Mouse (Mus musculus) forebrain, postnatal 0 days (tissue): ENCODE results near the gene Fam53a. TPM values are rescaled to one million over a fixed set of nuclear protein-coding genes. Genes with fewer than 3 reads are reported as not detected.

Experiments
- ATAC-seq: fragments of 200-750 bp; cut with Nextera tagmentation; 2 replicates; pipeline ENCODE4 v1.8.0; 2017; ENCODE audit warnings: mild to moderate bottlenecking, moderate library complexity
- DNase-seq: peaks from one replicate; pipeline ENCODE4 v3.0.0-alpha.2; 2015
- H3K27ac ChIP-seq: fragments of 300-500 bp; sonication (generic); 2 replicates; pipeline ENCODE4 v1.5.1; 2014; ENCODE audit warnings: low read depth, mild to moderate bottlenecking, antibody characterized with exemption, low read length, moderate library complexity, mixed read lengths
- H3K27me3 ChIP-seq: fragments of 300-500 bp; sonication (generic); 2 replicates; pipeline ENCODE4 v1.6.1; 2014; ENCODE audit warnings: mild to moderate bottlenecking, low read length, mixed read lengths; ENCODE audit not compliant: insufficient read depth
- H3K36me3 ChIP-seq: fragments of 300-500 bp; sonication (generic); 2 replicates; pipeline ENCODE4 v1.6.1; 2014; ENCODE audit warnings: mild to moderate bottlenecking, moderate library complexity; ENCODE audit not compliant: insufficient read depth
- H3K4me1 ChIP-seq: fragments of 300-500 bp; sonication (generic); 2 replicates; pipeline ENCODE4 v1.6.1; 2014; ENCODE audit warnings: antibody characterized with exemption; ENCODE audit not compliant: insufficient read depth
- H3K4me2 ChIP-seq: fragments of 300-500 bp; sonication (generic); 2 replicates; pipeline ENCODE4 v1.6.1; 2014; ENCODE audit warnings: low read depth, mild to moderate bottlenecking, moderate library complexity
- H3K4me3 ChIP-seq: fragments of 300-500 bp; sonication (generic); 2 replicates; pipeline ENCODE4 v1.5.1; 2014; ENCODE audit warnings: low read depth, low read length, mixed read lengths
- H3K9ac ChIP-seq: fragments of 300-500 bp; sonication (generic); 2 replicates; pipeline ENCODE4 v1.6.1; 2014; ENCODE audit warnings: mild to moderate bottlenecking
- H3K9me3 ChIP-seq: fragments of 300-500 bp; sonication (generic); 2 replicates; pipeline ENCODE4 v1.6.1; 2016; ENCODE audit warnings: low read length
- CTCF ChIP-seq: sonication (generic); IDR thresholded peaks from 2 replicates; pipeline ENCODE4 v1.5.1; 2016; ENCODE audit warnings: antibody characterized with exemption, control low read depth, low read depth
- WGBS: fragments of 180-500 bp; shearing (Covaris S2); extraction: QIAGEN DNeasy Blood & Tissue Kit; methylation state at CpG from one replicate; pipeline ENCODE4 v1.1.7; 2014; 5-methylcytosine and 5-hydroxymethylcytosine counted together
- polyA plus RNA-seq: library from polyadenylated mRNA; unstranded; fragments of >200 nt; fragmentation: Nextera tagmentation; extraction: Ambion mirVana; gene quantifications from 2 replicates; pipeline ENCODE4 v1.2.1, GENCODE M21; 2015
- total RNA-seq: library from RNA; depleted of rRNA; stranded (reverse); fragments of >200 nt; gene quantifications from 2 replicates; pipeline ENCODE4 v1.2.3, GENCODE M21; 2014

Fam53a gene
- total and polyA plus RNA-seq, 2 experiments from 2014 or later: 36.6 to 37.5 TPM

DNA sequence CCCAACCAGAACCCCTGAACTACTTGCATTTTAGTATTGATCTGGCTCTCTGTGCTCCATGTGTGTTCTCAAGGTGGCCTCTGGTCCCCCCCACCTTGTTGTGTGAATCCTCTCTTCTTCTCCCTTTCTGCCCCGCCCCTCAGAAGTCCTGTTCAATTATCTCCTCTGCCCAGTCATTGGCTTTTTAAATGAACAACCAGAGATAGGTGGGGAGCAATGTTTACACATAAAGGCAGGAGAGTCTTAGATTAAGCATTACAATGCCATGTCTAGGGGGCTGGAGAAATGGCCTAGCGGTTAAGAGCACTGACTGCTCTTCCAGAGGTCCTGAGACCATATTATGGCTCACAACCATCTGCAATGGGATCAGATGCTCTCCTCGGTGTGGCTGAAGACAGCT, 5.9 kb upstream of the Fam53a start:
- ATAC-seq (no peak), DNase-seq (no peak)
- H3K27ac ChIP-seq: no peak overlapping the region
- H3K9me3 ChIP-seq: no peaks in the 10 kb centered on the region
- peaks cover 12% of the 10 kb centered on the region; the same call in 1 of the 2 replicates for H3K36me3 ChIP-seq
- 88% methylated on average over 3 of the region's 3 CpGs for WGBS
- H3K27me3 ChIP-seq: no peaks in the 10 kb centered on the region
- H3K4me3 ChIP-seq: no peak overlapping the region
- no peak overlapping the region for H3K9ac ChIP-seq
- H3K4me1 ChIP-seq: no peaks in the 10 kb centered on the region; the same call in 1 of the 2 replicates
- no peak overlapping the region for H3K4me2 ChIP-seq
- no peak for TF ChIP-seq CTCF

DNA sequence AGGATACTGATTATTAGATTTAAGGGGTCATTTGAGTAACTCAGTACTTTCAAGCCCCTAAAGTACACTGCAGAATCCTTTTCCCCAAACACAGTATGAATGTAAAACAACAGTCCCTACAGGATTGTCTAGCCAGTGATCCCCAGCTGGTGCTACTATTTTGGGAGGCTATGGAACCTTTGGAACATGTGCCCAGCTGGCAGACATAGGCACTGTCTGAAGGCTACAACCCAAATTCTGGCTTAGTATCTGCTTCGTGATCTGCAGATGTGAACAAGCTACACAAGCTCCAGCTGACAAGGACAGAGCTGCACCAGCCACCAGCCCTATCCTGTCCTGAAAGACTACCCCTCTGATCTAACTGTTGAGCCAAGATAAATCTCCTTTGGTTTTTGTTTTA, 3.1 kb upstream of the Fam53a start:
- TF ChIP-seq CTCF: no peak
- WGBS: 91% methylated on average over 1 of the region's 1 CpGs
- Histone ChIP-seq H3K9me3 (no peaks in the 10 kb centered on the region), H3K4me2 (no peak overlapping the region), H3K4me3 (no peak overlapping the region), H3K27ac (no peak overlapping the region), H3K9ac (no peak overlapping the region), H3K36me3 (no peaks in the 10 kb centered on the region), H3K4me1 (no peaks in the 10 kb centered on the region; the same call in 1 of the 2 replicates), H3K27me3 (no peaks in the 10 kb centered on the region)
- no peak for ATAC-seq
- no peak for DNase-seq

DNA sequence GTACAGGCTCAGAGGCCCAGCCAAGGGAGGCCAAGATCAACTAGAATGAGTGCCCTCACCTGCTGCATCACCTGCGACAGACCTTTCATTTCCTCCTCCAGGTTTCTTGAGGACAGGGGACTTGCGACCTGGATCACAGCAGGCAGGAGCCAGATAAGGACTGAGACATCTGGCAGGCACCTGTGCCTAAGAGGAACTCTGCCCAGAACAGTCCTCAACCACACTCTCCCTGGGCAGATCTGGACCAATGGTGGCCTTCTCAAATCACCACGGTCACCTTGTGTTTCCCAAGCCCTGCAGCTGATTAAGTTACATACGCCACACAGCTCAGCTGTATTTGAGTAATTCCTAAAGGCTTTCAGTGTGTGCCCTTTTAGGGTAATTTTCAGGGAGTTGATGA, 1.2 kb upstream of the Fam53a start:
- Histone ChIP-seq H3K9ac (peak overlapping the region; percentile 52; the same call in 1 of the 2 replicates), H3K27me3 (no peaks in the 10 kb centered on the region), H3K4me3 (no peak overlapping the region), H3K4me1 (no peaks in the 10 kb centered on the region; the same call in 1 of the 2 replicates), H3K9me3 (no peaks in the 10 kb centered on the region), H3K4me2 (peak overlapping the region; percentile 89), H3K27ac (no peak overlapping the region), H3K36me3 (no peaks in the 10 kb centered on the region)
- DNase-seq: no peak
- no peak for TF ChIP-seq CTCF
- ATAC-seq: no peak
- WGBS: 80% methylated on average over 4 of the region's 4 CpGs

DNA sequence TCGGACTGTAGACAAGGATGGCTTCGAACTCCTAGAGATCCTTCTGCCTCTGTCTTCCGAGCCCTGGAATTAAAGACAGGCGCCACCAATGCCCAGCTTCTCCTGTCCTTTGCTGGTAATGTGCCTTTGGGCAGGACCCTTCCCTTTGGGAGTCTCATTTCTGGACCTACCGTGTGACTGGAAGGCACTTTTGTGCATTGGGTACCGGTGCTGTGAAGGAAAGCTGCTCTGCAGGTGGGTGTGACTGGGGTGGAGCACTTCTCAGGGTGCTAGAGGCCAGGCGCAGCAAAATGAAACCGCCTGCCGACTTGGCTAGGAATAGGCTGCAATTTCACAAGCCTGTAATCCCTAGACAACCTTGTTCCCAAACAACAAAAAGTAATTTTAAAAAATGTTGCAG, 626 bp upstream of the Fam53a start:
- H3K4me2 ChIP-seq: peak overlapping the region; percentile 89
- H3K9me3 ChIP-seq: no peaks in the 10 kb centered on the region
- 0 out of 2 replicates have a peak overlapping the region, but pooled peaks have one; percentile 24 for H3K27ac ChIP-seq
- H3K27me3 ChIP-seq: no peaks in the 10 kb centered on the region
- TF ChIP-seq CTCF: no peak
- H3K9ac ChIP-seq: peak overlapping the region; percentile 52
- H3K36me3 ChIP-seq: no peaks in the 10 kb centered on the region
- no peaks in the 10 kb centered on the region; the same call in 1 of the 2 replicates for H3K4me1 ChIP-seq
- peak; percentile 5; the same call in 1 of the 2 replicates for ATAC-seq
- peak overlapping the region; percentile 77 for H3K4me3 ChIP-seq
- WGBS: 6% methylated on average over 9 of the region's 9 CpGs
- no peak for DNase-seq

DNA sequence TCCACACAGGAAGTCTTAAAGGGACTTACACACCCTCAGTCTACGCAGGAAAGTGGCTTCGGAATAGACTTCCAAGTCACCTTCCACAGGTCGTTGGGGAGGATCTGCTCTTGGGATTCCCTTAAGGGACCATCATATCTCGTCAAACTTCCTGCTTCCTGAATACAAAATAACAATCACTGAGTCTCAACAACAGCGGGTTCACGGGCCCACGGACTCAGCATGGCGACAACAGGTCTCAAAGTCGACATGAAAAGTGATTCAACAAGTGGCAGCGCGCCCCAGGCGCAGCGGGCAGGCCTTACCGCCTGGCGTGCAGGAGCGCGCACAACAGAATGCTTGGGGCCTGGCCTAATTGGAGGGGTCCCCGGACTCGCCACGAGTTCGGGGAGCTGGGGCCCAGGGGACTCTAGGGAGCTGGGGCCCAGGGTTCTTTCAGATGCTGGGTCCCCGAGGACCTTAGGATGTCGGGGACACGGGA, 575 bp downstream of the Fam53a start:
- peak overlapping the region; percentile 77 for H3K4me3 ChIP-seq
- no peak for TF ChIP-seq CTCF
- DNase-seq (peak; percentile 55), ATAC-seq (peak; percentile 15; the same call in 1 of the 2 replicates)
- WGBS: under 1% methylated on average over 24 of the region's 24 CpGs
- H3K27me3 ChIP-seq: no peaks in the 10 kb centered on the region
- no peaks in the 10 kb centered on the region for H3K36me3 ChIP-seq
- H3K27ac ChIP-seq: peak overlapping the region; percentile 79
- H3K4me2 ChIP-seq: peak overlapping the region; percentile 89
- H3K9me3 ChIP-seq: no peaks in the 10 kb centered on the region
- H3K4me1 ChIP-seq: no peaks in the 10 kb centered on the region; the same call in 1 of the 2 replicates
- peak overlapping the region; percentile 73 for H3K9ac ChIP-seq

DNA sequence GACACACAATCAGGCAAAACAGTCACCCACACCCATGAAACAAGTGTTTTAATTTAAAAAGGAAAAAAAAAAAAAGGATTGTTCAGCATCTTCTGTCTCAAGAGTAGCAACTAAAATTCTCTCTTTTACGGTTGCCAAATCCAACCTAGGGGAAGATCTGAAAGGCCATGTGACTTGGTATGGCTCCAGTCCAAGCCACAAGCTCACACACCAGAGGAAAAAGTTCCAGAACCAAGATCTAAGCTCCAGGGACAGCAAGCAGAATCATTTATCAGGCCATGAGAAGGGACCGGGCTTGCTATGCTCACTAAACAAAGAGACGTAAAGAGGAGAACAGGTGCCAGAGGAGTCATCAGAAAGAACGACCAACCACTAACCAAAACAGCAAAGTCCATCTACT, 1.5 kb downstream of the Fam53a start:
- no peak for TF ChIP-seq CTCF
- H3K27ac ChIP-seq: no peak overlapping the region
- no peaks in the 10 kb centered on the region for H3K36me3 ChIP-seq
- no peaks in the 10 kb centered on the region for H3K27me3 ChIP-seq
- 0 out of 2 replicates have a peak overlapping the region, but pooled peaks have one; percentile 89 for H3K4me2 ChIP-seq
- no peak overlapping the region for H3K4me3 ChIP-seq
- H3K9me3 ChIP-seq: no peaks in the 10 kb centered on the region
- WGBS: 41% methylated on average over 4 of the region's 4 CpGs
- ATAC-seq: no peak
- H3K9ac ChIP-seq: no peak overlapping the region
- no peak for DNase-seq
- H3K4me1 ChIP-seq: no peaks in the 10 kb centered on the region; the same call in 1 of the 2 replicates

DNA sequence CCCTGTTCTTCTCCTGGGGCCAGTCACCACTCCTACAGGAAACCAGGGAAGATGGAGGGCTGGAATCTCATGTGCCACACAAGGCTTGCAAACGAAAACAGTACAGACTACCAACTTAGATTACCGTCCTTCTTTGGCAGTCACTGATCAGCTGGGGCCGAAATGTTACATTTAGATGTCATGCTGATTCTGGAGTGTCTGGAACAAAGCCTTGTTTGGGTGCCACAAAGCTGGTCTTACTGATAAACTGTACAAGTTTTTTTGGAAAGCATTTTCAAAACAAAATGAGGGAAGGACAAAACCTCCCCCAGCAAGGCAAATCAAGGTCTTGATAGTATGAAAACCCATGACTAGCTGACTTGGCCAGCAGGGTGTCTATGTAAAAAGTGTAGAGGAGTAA, 5.7 kb downstream of the Fam53a start:
- H3K9me3 ChIP-seq: no peaks in the 10 kb centered on the region
- ATAC-seq (no peak), DNase-seq (no peak)
- no peak overlapping the region for H3K27ac ChIP-seq
- no peaks in the 10 kb centered on the region for H3K27me3 ChIP-seq
- no peak overlapping the region for H3K4me3 ChIP-seq
- no peak overlapping the region for H3K4me2 ChIP-seq
- WGBS: 76% methylated on average over 3 of the region's 3 CpGs
- TF ChIP-seq CTCF: no peak
- H3K36me3 ChIP-seq: no peaks in the 10 kb centered on the region
- H3K9ac ChIP-seq: no peak overlapping the region
- H3K4me1 ChIP-seq: no peaks in the 10 kb centered on the region
